Mouse (Mus musculus) left cerebral cortex, adult 11 months (tissue): ENCODE measurements around the gene Tfap4.
"Not testable (repeated sequence)": the region's sequence is repeated elsewhere in the genome, so short reads cannot be mapped to it uniquely, and the experiment has no call there.

Source experiments
- DNase-seq: peaks from one replicate; pipeline ENCODE4 v3.0.0; 2022; ENCODE audit warnings: low spot score

Gene Tfap4

DNA sequence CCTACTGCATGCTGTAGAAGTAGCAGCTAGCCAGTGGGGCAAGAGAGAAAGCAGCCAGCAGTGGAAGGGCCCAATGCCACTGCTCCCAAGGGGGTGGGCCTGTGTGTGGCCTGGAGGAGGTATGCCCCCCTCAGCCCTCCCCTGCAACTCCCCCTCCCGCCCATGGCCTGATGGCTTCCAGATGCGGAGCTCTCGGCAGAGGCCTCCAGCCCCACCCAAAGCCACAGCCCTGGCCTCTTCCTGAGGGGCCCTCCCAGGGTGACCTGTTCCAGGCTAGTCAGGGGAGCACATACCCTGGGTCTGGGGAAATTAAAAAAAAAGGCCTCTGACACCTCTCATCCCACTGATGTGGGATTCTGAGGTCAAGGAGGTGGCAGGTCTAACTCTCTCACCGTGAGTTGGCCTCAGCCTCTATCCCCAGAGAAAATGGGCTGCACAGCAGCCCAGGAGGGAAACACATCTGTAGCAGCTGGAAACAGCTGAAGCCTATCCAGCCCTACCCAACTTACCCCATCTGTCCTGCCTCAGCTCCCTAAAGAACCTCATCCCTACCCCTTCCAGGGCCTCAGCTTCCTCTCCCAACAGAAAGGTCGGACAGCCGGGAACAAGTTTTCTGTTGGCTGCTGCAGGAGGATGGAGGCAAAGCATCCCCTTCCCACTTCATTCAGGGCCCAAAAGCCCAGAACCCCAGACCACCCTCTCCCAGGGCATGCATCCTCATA, 6.7 kb downstream of the Tfap4 start:
- DNase-seq = no peak

DNA sequence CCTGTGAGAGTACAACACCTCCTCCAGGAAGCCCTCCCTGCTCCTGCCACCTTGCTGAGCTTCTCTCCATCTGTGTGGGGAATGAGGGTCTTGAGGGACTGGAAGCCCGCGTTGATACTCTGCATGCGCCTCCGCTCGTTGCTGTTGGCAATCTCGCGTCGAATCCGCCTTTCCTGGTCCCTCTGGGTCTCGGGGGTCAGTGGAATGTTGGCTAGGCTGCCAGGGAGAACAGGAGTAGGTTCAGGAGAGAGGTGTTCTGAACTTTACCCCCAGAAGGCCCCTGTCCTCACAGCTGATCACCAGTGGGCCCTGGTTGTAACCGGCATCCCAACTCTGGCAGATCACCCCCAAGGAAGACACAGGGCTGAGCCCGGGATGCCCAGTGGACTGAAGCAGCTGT, 7.8 kb downstream of the Tfap4 start:
- DNase-seq = no peak

DNA sequence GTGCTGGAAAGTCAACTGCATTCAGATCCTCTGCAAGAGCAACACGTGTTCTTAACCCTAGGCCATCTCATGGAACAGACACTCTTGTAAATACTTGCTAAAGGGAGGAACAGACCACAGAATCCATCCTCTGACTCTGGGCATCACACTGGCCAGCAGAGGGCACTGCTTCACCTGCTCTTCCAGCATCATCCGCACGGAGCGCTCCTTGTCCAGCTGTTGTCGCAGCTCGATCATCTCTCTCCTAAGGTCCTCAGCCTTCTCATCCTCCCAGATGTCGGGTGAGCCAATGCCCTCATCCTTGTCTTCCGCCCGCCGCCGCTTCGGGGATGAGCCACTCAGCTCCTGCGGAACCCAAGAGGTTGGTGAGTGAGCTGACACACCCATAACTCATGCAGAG, 8.6 kb downstream of the Tfap4 start:
- DNase-seq = peak; percentile 61

DNA sequence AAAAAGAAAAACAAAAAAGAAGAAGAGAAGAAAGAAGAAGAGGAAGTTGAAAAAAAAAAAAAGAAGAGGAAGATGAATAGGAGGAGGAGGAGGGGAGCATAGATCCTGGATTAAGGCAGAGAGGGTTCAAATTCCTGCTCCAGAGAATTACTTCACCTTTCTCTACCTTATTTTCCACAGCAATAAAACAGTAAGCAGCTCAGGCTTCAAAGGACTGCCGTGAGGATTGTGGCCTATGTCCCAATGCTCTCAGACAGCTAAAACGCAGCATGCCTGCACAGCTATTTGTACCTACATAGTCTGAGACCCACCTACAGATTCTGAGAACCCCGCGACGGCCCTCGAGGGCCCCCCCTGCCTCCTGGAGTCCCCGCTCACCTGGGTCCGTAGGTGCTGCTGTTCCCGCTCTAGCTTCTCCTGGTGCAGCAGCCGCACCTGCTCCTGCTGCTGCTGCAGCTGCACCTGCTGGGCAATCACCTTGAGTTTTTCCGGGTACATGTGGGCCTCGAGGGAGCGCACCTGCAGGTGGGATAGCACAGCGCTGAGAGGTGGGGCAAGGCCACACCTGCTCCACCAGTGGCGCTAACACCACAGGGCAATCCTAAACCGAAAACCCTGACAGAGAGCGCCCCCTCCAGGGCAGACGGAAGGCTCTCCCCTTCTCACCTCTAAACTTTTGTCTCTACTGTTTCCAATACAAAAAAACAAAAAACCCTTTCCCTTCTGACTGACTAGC, 10.5 kb downstream of the Tfap4 start:
- DNase-seq = no peak

DNA sequence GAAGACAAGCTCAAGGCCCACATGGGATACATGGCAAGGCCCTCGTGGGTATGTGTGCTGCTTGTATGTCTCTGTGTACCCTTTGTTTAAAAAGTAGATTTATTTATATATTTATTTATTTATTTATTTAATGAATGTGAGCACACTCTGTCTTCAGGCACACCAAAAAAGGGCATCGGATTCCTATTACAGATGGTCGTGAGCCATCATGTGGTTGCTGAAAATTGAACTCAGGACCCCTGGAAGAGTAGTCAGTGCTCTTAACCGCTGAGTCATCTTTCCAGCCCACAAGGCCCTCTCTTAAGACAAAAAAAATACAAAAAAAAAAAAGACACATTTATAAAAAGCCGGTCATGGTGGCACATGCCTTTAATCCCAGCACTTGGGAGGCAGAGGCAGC, 12.0 kb downstream of the Tfap4 start:
- DNase-seq = no peak

DNA sequence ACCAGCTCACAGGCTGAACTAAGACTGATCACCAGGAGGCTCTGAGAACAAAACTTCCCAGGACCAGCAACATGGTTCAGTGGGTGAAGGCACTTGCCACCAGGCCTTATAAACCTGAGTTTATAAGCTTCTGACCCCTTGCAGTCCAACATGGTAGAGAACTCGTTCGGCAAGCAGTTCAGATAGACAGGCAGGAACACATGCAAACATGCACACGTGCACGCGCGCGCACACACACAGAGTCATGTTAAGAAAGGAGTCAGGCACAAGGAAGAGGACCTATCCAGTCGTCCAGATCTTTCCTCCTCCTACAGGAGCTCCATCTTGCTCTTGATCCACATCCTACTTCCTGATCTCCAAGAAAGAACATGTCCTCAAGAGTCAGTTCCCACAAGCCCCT, 12.8 kb downstream of the Tfap4 start:
- no peak for DNase-seq

DNA sequence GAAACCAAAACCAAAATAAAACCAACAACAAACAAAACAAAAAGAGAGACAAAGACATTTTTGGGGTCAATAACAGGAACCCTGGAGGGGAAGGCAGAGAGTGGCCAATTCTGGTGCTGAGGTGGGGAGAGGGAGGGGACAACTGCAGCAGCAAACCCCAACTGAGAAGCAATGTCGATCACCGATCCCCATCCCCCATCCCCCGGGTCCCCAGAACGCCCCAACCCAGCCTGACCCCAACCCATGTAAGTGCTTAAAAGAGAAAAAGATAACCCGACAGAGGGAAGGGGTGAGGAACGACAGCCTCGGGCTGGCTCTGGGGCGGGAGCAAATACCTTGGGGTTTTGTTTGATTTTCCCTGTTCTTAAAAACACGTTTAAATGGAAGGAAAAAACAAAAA, 14.8 kb downstream of the Tfap4 start:
- no peak for DNase-seq

DNA sequence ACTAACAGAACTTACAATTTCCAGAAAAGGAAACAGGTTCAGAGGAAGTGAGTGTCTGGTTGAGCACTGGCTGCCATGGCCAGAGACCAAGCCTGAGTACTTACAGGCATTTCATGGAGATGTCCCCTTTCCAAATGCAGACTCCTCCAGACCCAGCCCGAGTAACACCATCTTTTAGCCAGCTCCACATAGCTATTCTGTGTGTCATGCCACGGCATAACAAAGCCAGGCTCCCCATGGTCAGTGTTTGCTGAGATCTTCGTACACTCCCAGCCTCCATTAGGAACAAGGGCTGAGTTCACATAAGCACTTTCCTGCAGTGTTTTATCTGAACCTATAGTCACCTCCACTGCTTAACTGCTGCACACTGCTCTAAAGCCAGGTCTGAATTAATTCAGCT, 16.4 kb downstream of the Tfap4 start:
- no peak for DNase-seq

DNA sequence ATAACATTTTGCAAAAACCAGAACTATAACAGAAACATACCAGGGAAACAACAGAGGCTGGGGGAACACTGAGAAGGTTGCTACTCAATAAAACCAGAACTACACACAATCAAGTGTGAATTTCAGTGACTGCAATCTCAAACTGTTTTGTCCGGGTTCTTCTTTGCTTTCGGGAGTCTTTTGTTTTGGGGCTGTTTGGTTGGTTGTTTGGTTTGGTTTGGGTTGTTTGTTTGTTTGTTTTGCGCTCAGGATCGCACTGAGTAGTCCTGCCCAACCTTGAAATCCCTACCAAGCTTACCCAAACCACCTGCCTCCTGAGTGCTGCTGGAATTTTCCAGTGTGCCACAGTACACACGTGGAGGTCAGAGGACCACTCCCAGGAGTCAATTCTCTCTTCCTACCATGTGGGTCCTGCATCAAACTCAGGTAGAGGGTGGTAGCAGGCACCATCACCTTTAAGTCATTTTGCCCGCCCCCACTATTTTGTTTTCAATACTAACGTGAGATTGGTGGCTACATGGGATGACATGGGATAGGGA, 17.3 kb downstream of the Tfap4 start:
- no peak for DNase-seq

DNA sequence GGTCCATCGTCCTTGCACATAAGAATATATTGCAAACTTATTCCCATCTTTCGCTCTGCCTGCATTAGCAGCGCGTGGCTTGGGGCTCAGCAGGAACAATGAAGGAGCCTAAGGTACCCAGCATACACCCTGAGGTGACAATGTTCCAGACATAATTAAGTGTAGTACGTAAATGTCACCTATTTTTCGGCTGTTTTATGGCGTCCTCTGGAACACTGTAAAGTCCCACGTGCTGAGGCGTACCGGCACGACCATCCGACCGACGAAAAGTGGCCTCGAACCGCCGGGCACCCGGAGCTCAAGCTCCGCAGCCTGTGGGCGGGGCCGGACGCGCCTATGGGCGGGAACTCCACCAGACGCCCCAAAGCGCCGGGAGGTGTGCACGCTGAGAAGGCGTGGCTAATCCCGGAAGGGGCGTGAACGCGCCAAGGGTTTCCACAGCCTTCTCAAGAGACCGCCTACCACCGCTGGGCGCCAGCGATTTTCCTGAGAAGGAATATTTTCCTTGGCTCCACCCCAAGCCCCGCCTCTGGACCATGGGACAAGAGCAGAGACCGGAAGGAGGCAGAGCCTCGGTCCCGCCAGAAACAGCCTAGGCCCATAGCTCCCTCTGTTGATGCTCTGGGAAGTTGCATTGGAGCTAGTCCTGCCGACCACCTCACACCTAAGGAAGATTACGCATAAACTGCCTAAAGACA, 18.0 kb downstream of the Tfap4 start, which contains the start of gene Srl:
Gene Srl, minus strand, starts transcription at position 316 of the 698 bp plus-strand sequence.
- peak; percentile 100 for DNase-seq

DNA sequence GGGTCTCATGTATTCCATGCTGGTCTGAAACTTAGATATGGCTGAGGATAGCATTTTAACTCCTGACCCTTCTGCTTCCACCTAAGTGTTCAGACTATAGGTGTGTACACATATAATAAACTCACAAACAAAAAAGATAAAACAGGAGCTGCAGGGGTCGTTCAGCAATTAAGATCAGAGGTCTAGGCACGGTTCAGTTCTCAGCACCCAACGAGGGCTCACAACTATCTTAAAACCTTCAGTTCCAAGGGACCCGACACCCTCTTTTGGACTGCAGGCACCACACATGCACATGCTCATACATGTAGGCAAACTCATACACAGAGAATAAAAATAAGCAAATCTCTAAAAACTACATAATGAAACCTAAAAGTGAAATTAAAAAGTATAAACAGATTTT, 18.6 kb downstream of the Tfap4 start:
- no peak for DNase-seq

DNA sequence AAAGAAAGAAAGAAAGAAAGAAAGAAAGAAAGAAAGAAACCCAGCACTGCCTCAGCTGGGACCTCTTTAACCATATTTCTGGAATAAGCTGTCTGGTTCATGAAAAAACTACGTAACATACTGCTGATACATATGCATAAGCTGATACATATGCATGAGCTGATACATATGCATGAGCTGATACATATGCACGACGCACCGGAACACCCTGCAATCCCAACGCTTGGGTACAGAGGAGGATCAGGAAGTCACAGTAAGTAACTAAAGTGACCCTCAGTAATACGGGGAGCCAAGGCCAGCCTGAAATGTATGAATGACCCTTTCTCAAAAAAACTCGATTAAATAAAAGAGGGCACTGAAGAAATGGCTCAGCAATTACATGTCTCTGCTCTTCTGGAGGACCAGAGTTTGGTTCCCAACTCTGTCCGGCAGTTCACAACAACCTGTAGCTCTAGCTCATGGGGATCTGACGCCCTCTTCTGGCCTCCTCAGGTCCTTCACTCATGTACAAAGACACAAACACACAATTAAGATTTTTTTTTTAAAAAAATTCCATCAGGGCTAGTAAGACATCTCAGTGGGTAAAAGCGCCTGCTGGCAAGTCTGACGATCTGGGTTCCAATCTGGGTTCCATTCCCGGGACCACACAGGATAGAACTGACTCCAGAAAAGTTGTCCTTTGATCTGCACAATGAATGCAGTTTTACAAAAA, 19.4 kb downstream of the Tfap4 start:
- no peak for DNase-seq

DNA sequence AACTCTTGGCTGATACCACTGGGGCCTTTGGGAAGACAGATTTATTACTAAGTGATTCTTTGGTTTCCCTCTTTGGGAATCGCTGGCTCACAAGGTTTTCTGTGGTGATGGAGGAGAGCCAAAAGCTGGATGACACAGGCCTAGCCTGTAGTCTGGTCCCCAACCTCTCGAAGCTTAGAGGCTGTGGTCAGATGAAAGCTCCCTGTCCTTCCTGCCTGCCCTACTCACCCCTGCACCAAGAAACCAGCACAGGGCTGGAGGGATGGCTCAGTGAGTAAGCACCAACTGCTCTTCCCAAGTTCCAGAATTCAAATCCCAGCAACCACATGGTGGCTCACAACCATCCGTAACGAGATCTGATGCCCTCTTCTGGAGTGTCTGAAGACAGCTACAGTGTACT, 20.1 kb downstream of the Tfap4 start:
- no peak for DNase-seq

DNA sequence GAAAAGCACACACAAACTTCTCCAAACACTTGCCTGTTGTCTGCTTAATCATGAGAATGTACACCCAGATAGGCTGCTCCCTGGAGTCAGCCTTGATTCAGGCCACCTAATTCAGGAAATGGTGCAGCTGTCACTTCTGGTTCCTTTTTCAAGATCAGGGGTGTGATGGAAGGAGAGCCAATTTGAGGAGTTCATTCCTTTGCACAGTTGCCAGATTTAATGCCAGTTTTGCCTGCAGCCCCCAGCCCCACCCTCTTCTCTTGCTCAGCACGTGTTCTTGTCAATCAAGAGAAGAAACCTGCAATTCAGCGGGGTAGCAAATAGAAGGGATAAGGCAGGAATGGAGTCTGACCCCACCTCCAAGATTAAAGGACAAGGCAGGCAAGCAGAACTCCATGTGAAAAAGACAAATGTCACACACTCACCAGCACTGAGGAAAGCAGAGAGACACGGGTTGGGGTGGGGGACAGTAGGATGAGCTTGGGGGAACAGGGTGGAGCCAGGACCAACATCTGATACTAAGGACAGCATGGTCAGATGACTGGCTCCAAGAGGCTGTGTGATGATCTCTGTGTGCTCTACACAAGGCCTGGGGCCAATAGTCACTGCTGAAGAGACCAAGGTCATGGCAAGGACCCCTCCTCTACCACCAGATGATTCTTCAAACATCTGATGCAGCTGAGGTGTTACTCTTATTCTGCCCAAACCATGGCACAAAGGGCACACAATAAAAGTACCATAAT, 21.9 kb downstream of the Tfap4 start:
- no peak for DNase-seq

DNA sequence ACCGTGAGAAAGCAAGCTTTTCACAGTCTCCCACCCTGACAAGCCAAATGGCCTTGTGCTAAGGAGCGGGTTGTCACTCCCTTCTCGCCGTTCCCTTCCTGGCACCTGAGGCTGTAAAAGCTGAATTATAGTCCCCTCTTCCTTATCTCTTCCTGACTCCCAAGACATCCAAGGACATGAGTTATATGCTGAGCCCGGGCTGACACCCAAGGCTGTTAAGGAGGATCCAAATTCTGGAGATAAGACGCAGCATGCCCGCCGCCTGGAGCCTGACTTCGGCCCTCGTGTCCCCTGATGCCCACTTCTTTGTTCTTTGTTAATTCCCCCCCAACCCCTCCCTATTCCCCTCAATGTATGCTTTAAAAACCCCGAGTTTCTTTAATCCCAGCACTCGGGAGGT, 32.3 kb downstream of the Tfap4 start:
- not testable (repeated sequence) for DNase-seq

DNA sequence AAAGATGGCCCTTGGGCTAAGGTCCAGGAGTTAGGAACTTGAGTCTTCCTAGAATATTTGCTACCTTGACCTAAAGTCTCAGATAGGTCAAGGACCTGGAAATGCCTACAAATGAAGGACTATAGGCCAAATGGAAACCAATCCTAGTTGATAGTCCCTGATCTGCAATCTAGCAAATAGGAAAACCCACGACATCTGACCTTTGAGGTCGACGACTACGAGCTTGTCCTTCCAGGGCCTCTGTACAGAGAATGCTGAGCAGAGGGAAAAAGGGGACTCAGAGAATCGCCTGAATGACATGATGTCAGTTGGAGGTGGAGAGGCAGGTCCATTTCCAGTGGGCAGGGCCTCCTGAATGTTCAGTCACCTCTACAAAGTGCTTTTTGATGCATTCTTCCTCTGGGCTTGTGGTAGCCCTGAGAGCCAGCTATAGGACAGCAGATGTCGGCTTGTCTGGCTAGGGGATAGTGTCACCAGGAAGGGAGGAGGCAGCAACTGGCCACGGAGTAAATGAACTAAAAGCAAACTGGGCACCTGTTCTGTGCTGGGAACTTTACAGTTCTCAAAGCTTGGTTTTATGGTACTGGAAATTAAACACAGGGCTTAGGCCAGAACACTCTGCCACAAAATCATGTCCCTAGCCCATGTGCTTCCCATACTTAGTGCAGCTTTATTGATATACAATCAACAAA, 36.2 kb downstream of the Tfap4 start:
- DNase-seq = no peak

DNA sequence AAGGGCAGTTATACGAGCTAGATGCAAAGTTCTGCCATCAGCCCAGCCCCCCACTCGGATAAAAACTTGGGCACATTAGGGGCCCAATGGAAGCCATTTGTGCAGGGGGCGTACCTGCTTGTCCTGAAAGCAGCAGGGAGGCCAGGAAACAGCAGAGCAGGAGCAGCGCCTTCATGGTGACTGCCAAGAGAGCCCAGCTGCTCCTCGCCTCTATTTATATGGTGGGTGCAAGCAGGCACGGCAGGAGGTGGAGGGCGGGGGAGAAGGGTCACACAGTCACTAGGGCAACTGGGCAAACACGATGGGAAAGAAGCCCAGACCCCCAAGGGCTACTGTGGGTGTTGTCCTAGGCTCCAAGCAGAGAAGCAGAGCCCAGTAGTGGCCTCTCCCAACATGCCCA, 36.8 kb downstream of the Tfap4 start:
- DNase-seq = no peak

DNA sequence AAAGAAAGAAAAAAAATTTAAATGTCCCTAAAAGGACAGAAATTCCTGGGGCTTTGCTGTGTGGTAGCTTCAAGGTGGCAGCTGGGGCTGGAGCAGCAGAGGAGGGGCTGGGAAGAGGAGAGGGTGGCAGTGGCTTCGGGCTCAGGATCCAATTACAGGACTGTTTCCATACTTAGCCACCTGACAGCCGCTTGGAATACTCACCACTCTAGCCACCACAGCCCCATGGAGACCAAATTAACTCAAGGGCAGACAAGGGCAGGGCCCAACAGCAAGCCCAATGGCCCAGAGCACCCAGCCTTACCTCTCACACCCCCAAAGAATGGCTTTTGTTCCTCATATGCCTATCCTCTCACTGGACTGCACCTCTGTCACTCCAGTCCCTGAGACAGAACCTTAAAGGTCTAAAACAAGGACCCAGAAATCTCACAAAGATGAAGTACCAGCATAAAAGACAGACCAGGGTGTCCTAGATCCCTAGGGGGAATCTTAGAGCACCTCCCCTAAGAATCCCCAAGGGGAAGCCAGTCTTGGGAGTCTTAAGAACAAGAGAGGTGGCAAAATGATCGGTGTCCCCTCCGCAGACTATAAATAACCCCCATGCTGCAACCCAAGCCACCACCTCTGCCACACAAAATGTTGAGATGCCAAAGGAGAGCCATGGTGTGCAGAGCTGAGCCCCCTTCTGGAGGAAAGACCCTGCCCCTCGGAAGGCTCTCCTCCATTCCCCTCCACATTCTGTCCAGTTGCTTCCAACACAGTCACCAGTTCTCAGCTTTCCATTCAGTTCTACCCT, 37.7 kb downstream of the Tfap4 start:
- no peak for DNase-seq

DNA sequence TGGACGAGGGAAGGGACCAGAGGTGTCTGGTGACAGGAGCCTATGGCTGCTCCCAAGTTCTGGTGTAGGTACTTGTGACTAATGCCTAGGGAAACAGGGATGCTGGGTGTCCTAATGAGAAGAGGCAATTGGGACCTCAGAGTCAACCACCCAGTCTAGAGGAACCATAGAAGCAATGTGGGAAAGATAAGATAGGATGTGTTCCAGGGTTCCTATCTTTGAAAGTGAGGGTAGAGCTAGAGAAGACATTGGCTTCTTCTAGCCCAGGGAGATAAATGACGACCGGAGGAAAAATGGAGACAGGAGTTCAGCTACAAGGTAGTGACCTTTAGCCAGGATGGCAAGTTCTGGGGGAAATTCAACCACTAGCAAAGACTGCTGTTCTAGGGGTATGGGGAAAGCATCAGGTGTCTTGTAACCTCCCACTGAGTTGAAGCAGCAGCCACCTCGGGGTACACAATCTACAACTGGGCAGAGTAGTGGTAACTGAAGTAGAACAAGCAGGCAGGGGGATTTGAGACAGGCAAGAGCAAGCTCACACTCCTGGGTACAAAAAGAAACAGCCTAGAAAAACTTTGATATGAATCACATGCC, 38.5 kb downstream of the Tfap4 start:
- DNase-seq = no peak

DNA sequence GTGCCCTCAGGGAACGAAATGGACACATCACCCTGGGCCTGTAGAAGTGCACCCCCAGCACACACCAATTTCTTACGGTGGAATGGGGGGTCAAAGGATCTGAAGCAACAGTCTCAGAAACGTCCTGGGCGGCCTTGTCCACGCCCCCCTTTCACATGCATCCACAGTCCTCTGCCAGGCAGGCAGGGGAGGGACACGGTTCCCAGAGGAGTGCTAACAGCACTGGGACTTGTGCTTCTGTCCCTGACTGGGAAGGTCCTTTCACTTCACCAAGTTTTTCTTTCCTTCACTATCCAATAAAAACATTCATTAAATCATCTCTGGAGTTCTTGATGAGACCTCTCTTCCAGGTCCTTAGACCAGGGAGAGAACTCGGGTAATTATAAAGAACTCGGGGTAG, 39.0 kb downstream of the Tfap4 start:
- DNase-seq = no peak
